Mouse (Mus musculus) CD4-positive naive resting alpha-beta T cell, adult 57 days (primary cell): ENCODE measurements around the gene Gm438. TPM values are rescaled to one million over a fixed set of nuclear protein-coding genes. Genes with fewer than 3 reads are reported as not detected.

Experiments used
- total RNA-seq: library from RNA; stranded (reverse); gene quantifications from one replicate; pipeline ENCODE4 v1.2.4, GENCODE M21; 2023

The Gm438 gene
- not detected for total RNA-seq

GRCm38 (mm10) chr4:144786483-144786882, at the start of gene Gm438:
Gm438 (minus strand) TSS chr4:144786583.

Other genes with a start within 250 kb of the Gm438 start
- not detected for gene Gm13124, start 221.4 kb downstream of the Gm438 start, total RNA-seq
- not detected for gene Aadacl4, start 172.9 kb downstream of the Gm438 start, total RNA-seq
- not detected for gene Gm436, start 100.2 kb downstream of the Gm438 start, total RNA-seq
- not detected for gene Gm13178, start 65.2 kb downstream of the Gm438 start, total RNA-seq
- 2.5 TPM for gene Dhrs3, start 106.2 kb upstream of the Gm438 start, total RNA-seq